Mouse (Mus musculus) ovary, postnatal 36 days (tissue): Measurements from ENCODE around the gene Agbl5.
A peak's percentile ranks its signal among the peaks of the same experiment; 100 is the strongest.

Experiments
- DNase-seq: peaks from one replicate; pipeline ENCODE4 v3.0.0; 2022; ENCODE audit warnings: low spot score, mixed read lengths

The Agbl5 gene

DNA sequence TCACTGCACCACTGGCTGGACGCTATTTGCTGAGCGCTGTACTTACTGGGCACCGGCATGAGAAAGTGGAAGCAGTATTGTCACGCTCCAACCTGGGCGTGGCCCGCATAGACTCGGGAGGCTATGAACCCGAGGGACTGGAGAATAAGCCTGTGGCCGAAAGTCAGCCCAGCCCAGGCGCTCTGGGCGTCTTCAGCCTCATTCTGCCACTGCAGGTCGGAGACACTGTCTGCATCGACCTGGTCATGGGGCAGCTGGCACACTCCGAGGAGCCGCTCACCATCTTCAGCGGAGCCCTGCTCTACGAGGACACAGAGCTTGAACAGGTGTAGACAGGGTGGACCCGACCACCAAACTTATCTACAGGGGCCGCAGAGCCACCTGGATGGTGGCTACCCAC is 32.1 kb downstream of the Agbl5 start:
- no peak for DNase-seq

DNA sequence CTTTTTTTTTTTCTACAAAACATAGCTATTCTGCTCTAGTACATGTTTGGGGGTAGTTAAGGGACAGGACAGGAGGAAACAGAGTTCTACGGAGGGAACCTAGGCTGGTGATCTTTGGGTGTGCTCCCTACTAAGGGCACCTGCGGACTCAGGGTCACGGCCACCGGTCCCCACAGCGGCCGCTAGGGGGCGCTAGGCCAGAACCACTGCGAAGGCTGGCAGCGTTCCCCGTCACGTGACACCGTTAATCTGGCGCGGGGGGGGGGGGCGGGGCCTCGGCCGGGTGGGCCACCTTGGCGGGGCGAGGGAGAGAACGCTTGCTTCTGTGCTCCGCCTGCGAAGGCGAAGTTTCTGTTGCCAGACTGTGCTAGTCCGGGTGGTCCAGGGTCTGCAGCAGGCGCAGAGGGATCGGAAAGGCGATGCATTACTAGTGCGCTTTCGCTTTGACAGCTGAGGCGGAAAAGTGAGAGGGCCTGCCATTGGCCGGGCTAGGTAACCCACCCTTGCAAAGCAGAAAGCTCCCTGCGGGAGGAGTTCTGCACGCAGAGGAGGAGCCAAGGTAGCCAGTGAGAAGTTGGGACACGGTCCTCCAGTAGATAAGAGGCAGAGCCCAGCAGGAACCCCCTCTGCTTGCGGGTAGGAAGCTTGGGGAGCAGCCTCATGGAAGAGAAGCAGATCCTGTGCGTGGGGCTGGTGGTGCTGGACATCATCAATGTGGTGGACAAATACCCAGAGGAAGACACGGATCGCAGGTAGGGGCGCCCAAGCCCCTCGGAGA is 33.0 kb downstream of the Agbl5 start, which contains the start of gene Khk:
Gene Khk, plus strand, starts transcription at position 176 of the 778 bp plus-strand sequence.
- peak; percentile 88 for DNase-seq

DNA sequence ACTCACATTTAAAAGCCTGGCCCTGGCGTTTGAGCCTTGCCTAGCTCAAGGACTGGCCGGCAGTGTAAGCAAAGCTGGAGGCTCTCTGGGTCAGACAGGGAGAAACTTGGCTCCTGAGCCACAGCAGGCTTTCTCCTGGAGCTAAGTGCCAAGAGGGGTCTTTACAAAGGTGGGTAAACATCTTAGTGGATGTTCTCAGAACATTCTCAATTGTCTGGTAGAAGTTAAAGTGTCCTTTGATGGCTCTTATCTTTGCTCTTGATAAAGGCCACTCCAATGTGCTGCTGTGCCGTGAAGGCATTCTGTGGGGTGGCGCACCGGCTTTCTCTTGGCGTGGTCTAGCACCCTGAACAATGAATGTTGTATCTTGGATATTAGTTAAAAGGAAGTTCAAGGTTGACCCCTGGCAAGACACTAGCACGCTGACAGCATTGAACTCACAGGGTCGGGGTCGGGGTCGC is 34.1 kb downstream of the Agbl5 start:
- DNase-seq, result no peak

DNA sequence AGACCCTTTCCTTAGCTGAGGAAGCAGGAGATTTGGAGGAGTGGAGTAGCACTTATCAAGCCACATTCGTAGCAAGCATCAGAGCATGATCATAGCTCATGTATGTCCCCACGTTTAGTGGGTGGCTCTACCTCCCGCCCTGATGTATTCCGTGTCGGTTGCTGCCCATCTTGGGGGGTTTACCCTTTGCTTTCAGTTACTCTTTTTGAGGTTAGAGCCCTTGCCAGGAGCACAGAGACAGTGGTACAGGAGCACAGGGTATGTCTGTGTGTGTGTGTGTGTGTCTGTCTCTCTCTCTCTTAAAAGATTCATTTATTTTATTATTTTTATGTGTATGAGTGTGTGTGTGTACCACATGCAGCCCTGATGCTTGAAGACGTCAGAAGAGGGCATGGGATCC is 34.6 kb downstream of the Agbl5 start:
- no peak for DNase-seq

DNA sequence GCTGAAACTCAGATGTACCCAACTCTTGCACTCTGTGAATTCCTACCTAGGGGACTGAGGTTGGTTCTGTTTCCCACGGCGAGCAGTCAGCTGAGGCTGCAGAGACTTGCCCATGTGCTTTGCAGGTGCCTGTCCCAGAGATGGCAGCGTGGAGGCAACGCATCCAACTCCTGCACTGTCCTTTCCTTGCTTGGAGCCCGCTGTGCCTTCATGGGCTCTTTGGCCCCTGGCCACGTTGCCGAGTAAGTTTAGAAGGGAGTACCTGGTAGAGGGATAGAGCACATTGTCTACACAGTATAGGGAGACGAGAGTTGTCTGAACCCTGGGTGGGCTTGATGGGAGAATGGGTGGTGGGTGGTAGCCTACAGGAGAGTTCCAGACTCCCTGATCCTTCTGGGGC is 36.1 kb downstream of the Agbl5 start:
- DNase-seq, result no peak

DNA sequence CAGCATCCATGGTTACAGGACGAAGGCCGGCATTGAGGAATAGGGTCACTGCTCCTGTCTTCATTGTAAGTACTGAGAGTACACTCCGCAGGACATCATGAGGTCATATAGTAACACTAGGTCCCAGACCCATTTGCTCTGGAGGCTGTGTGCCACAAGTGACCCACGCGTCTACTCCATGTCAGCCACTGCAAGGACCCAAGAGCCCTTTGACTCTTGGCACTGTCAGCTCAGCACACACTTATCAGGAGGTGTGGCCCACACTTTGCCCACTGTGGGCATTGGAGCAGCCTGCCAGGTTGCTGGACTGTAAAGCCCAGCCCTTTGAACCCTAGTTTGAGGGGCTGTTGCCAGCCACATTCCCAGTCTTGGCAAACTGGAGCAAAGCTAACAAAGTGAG is 36.7 kb downstream of the Agbl5 start:
- DNase-seq, result no peak

DNA sequence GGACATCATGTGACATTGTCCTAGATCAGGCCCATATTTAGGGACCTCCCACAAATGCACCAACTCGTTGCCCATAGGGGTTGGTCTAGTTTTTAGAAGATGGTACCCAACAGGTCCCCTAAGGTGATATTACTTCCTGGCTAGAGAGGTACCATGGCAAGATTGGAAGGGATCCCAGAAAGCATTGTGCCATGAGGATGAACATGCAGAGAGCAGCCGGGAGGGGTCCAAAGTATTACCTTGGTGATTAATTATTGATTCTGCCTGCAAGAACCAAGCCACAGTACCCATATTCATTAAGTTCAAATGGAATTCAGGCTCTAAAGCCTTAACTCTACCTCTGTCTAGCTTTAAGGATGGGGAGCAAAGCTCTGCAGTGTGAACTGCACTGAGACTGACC is 37.6 kb downstream of the Agbl5 start:
- no peak for DNase-seq

DNA sequence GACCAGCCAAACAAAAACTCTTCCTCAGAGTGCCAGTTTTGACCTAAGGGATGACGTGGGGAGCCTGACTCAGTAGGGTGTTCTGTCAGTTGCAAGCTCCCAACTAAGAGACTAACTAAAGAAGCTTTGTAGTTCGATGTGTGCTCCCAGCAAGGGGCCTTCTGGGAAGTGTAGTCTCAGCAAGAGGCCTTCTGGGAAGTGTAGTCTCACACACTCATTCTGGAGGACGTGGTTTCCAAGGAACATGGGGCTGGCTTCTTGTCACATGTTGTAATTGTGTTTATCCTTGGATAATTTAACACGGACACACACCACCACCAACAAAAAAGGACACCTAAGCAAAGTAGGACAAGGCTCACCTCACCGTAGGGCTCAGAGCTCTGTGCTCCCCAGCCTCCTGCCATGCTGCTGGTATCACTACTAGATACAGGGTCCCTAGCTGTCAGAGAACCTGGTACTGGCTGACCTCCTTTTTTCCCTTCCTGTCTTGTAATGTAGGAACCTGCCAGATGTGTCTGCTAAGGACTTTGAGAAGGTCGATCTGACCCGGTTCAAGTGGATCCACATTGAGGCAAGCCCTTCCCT is 39.5 kb downstream of the Agbl5 start:
- no peak for DNase-seq

DNA sequence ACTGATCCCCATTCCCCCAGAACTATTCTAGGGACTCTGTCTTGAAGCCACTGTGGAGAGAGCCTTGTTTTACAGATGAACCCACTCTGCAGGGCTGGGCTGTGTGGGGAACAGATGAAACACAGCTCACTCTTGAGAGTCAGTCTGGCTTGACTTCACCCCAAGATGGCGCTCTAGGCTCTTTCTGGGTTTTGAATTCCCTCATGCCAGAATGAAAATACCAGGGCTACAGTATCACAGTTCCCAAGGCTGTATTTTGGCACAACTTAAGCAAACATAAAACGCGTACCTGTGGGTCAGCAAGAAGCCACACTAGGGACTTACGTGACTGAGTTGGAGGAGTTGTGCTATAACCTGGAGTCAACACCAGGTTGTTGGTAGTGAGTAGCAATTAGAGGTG is 41.6 kb downstream of the Agbl5 start:
- DNase-seq, result peak; percentile 62

DNA sequence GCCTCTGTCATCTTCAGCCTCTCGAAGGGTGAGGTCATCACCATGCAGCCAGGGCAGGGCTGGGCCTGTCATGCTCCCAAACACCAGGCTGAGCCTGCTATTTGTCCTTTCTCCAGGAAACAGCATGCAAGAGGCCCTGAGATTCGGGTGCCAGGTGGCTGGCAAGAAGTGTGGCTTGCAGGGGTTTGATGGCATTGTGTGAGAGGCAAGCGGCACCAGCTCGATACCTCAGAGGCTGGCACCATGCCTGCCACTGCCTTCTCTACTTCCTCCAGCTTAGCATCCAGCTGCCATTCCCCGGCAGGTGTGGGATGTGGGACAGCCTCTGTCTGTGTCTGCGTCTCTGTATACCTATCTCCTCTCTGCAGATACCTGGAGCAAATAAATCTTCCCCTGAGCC is 42.4 kb downstream of the Agbl5 start:
- DNase-seq, result no peak

DNA sequence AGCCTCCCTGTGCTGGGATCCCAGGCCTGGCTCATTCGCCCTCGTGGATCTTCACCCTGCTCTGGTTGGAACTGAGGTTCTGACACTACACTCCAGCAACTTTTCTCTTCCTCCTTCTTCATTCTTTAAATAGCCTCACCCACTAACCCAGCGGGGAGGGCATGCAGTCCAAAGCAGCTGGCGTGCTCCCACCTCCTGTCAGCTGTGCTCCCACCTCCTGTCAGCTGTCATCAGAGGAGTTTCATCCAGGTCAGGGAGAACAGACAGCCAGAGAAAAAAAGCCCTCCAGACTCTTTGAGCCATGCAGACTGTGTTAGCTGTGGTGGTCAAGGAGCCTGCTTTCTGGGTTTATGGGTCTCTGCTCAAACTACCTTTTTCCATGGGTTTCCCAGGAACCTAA is 42.9 kb downstream of the Agbl5 start:
- no peak for DNase-seq

DNA sequence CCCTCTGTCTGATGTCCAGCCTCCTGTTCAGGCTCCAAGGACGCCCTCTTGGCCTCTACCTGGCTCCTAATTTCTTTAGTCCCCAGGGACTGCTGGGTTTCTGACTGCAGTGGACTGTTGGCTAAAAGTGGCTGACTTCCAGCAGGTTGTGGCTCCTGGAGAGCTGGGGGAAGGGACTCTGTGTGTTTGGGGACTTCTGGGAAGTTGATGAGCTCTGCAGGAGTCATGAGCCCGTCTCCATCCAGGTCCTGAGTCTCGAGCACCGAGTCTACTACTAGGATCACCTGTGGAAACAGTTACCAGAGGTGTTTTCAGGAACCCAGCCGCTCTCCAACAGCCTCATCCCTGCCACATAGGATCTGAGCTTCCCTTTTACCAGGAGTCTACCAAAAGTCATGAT is 45.2 kb downstream of the Agbl5 start:
- no peak for DNase-seq

DNA sequence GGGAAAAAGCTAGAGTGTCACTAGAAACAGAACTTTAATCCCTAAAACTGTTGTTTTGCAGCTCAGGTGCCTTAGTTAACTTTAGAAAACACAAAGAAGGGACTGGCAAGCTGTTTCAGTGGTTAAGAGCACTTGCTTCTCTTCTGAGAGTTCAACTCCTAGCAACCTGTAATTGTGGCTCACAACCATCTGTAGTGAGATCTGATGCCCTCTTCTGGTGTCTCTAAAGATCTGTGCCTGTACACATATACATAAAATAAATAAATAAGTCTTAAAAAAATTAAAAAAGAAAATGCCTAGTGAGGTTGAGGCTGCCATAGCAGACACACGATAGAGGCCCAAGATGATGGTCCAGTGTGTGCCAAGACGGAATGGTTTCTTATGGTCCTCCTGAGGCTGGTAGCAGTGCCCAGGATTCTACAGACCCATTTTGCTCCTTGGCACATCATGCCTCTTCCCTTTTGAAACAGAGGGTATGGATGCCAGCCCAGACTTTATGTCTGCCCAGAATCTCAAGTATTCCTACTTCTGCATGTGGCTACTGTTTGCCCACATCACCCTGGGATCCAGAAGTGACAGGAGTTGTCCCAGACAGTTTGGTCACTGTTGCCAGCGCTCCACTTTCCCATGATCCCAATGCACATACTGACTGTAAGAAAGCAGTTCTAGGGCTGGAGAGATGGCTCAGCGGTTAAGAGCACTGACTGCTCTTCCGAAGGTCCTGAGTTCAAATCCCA is 46.4 kb downstream of the Agbl5 start:
- DNase-seq, result no peak

DNA sequence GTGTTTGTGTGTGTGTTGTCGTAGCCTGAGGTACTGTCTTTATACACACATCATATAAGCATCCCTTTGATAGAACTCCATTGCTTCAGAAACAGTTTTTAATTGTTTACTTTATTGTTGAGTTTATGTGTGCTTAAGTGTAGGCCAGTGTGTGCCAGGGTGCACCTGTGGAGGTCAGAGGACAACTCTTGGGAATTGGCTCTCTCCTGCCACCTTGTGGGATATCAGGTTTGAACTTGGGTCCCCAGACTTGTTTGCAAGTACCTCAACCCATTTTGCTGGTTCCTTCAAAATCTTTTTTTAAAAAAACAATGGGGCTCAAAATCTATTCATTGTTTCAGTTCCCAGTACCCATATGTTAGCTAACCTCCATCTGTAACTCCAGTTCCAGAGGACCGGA is 54.5 kb downstream of the Agbl5 start:
- no peak for DNase-seq

DNA sequence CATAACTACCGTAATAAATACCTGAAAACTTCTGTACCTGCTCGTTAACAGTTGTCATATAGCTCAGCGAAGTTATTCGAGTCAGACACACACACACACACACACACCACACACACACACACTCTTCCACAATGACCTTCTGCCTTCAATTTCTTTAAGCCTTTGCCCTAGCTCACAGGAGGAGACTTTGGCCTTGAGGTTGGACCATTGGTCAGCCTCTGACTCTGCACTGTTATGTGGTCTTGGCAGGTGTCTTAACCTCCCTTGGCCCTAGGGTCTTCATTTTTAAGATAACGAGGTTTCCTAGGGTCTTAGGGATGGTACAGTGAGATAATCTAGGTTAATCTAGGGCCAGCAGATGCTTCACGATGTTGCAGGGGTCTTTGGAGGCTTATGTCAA is 55.9 kb downstream of the Agbl5 start:
- no peak for DNase-seq

DNA sequence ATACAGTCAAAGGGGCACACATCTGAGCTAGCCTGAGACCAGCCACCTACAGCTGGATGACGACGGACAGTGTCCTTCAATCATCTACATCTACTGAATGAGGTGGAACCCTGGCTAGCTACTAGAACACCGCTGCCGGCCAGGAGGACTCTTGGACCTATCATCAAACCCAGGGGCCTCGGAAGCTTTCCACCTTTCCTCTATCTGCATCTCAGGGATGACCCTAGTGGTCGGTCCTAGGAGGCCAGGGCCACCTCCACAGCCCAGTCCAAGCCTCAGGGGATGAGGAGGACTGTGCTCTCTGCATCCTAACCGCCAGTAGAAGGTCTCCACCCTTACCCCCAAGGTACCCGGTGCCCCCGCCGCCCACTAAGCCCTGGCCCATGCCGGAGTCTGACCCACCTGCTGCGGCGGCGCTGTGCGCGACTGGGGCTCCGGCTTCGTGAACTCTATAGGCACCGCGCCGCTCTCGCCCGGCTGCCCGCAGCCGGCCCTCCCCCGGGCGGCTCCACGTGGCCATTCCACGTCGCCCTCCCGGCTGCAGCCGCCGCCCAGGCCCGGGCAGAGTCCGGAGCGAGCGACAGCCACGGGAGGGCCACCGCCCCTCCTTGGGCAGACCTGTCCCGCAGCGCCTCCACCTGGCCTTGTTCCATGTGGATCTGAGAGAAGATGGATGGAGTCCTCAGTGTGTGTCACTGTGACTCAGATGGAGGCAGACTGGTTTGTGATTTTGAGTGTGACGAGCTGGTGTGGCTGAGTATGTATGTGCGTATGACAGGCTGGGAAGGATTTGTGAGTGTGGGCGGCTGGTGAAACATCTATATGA is 56.7 kb downstream of the Agbl5 start, which contains the start of gene Cgref1:
Gene Cgref1, minus strand, starts transcription at position 636 of the 826 bp plus-strand sequence.
- DNase-seq, result peak; percentile 61

DNA sequence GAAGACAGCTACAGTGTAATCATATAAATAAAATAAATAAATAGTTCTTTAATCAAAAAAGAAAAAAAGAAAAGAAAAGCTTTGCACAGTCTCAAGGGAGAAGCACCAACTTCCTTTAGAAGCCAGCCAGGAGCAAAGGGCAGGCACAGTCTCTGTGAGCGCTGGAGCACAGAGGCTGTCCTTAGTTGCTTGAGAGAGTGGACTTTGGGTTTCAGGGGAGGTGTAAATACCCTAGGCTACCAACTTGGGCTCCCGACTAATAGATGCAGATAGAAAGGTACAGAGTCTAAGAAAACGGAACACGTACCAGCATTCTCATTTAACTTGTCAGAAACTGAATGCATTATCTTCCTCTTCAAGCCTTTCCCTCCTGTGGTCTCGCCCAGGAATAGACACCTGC is 60.1 kb downstream of the Agbl5 start:
- no peak for DNase-seq

DNA sequence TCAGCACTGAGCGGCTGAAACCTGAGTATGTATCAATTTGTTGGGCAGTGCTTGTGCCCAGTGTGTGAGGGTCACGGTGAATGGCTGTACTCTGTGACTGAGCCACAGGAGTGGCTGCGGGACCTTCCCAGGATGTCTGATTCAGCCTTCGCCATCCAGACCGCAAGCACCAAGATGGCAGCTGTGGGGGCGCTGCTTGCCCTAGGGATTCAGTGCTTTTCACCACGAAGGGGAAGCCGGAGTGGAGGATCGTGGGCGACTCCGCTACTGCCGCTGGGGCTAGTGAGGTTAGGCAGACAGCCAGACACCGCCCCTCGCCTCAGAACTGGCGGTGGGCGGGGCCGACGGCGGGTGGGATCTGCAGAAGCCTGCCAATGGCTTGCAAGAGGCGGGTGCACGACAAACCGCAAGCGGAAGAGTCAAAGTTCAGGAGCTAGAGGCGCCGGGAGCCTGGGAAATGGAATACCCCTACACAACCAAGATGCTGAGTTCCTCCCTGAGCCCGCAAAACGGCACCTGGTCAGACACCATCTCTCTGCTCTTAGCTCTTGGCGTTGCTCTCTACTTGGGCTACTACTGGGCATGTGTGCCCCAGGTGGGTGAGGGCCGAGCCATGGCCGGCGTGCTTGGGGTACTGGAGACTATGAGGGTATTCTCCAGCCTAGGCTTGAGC is 61.3 kb downstream of the Agbl5 start:
- DNase-seq, result peak; percentile 95

DNA sequence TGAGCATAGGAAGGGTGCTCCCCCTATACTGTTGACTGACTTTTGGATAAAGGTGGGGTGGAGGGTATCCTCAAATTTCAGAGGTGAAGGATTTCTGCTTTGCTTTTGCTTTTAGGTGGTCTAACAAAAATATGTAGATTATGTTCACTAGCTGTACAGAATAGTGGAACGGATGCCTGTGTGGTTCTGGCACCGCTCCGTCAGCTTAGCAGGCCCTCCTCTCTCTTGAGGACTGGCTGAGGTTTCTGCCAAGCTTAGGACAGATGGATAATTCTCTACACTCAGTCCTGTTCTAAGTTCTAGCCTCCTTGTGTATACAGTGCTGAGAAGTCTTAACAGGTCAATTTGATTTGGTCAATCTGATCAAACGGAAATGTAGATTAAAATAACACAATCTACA is 62.0 kb downstream of the Agbl5 start:
- no peak for DNase-seq

DNA sequence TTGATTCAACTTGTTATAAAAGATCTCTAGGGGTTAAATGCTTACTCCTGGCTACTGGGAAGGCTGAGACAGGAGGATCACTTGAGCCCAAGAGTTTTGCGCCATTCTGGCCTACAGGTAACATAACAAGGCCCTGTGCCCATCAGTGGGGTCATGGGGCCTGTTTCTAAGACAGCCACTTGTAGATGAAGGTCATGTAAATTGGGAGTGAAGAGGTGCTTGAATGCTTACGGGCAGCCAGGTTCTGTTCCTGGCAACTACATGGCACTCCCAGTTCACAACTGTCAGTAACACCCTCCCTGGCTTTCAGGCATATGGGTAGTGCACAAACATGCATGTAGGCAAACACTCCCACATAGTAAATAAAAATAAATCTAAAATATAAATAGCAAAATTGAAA is 62.4 kb downstream of the Agbl5 start:
- no peak for DNase-seq

DNA sequence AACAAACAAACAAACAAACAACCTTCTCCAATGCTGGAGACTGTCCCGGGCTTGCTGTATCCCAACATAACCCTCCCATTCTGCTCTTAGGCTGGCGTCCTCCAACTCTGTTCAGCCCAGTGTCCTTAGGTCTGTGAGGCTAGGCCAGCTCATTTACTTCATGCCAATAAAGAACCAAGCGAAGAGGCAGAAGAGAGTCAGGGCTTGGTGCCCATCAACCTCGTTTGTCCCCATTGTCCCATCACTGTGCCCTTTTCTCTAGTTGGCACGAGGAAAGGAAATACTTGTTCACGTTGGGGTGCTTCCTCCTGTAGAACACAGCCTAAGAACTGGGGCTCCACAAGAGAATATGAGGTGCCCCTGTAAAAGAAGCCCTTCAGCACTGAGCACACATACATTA is 63.2 kb downstream of the Agbl5 start:
- no peak for DNase-seq

DNA sequence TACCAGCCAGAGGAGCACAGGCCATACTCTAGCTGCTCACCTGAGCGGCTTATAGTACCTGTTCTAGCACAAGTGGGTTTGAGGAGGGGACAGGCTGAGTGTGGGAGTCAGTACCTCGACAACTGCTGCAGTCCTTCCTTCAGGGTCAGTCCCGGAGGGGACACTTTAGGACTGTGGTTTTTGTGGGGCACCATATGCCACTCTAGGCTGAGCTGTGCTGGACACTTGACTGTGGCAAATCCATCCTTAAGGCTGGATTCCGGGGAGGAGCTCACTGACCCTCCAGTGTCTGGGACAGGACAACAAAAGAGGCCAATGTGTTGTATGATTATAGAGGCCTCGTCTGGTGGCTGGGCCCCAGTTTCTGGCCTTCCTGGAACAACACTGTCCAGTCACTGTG is 64.1 kb downstream of the Agbl5 start:
- no peak for DNase-seq
